Mouse (Mus musculus) liver, adult (tissue): ENCODE measurements around the gene Gm20388.

Source experiments
- GATA4 ChIP-seq: IDR thresholded peaks from 2 replicates; pipeline ENCODE4 v1.6.1; 2014; ENCODE audit warnings: mild to moderate bottlenecking, low read length; ENCODE audit not compliant: insufficient replicate concordance

Gm20388 gene

DNA sequence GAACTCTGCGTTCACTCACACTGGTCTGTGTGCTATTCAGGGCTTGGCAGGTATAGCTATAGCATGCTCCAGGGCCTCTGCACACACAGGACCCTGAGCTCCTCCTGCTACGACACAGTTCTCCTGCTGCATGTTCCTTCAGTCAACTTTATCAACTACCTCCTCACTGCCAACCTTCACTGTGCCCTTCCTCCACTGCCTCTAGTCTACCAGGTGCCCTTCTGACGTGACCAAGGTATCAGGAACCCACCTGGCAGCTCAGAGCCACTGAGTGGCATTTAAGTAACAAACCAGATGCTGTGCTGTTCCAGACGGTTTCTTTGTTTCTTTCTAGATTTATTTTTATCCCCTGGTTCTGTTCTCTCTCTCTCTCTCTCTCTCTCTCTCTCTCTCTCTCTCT is 2796.5 kb downstream of the Gm20388 start:
- TF ChIP-seq GATA4: no peak

DNA sequence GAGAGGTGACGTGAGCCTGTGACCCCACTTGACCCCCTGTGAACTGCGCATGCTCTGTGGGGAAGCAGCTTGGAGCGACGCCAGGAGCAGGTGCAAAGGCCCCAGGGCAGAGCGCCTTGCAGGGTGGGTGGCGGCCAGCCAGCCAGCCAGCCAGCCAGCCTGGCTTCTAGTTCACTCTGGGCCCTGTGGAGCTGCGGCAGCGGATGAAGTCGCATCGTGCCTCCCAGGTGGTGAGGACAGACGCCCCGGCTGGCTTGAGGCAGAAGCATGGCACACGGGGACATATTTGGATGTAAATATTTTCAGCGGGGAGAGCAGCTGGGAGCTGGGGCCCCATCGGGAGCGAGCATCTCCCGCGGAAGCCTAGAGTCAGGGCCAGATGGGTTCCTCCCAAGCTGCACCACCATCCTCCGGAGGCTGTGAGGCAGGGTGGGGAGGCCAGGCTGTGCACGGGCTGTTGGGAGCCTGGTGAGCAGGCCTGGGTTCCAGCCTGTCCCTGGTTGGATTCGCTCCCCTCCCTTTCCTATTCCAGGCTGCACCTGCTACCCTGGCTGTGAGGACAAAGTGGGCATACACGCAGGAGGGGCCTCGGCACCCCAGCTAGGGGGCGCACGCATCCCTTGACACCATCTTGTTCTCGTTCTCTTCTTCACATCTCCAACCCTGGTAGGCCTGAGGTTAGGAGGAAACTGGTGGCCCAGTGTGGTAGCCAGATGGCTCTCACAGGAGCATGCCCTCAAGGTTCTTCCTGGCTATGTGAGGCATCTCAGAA is 2798.9 kb downstream of the Gm20388 start:
- no peak for TF ChIP-seq GATA4

DNA sequence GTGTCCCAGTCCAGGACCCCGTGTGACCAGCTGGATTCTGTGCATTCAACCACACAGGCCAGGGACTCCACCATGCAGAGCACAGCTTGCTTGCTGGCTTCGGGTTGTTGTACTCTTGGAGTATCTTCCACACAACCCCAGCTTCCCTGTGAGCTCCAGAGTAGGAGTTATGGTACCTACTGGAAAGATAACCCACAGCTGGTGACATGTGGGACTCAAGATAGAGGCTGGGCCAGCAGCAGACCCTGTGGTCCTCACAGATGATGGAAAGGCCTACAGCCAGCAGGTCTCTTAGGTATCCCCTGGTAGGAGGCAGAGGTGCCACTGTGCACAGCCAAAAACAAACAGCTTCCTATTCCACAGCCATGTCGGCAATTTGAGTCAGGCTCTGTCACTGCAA is 2800.8 kb downstream of the Gm20388 start:
- TF ChIP-seq GATA4: no peak

DNA sequence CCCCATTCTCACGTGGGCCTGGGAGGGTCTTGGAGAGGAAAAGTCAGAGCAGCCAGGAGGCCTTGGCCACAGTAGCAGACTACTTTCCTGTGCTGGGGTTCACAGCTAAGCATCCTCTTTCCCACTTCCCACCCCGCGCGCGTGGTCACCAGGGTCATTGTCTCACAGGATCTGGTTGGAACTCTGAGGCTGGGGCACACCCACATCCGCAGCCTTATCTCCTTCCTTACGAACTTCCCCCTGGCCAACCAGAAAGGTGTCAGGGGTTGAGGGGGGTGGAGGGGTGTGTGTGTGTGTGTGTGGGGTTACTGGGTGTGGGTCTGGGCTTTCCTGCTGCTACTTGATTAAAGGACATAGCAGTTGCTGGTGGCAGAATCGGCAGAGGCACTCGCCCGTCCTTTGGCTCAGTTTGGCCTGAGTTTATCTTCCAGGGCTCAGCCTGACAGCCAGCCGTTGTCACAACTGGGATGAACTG is 2801.3 kb downstream of the Gm20388 start:
- TF ChIP-seq GATA4: peak; percentile 71; the same call in 1 of the 2 replicates

DNA sequence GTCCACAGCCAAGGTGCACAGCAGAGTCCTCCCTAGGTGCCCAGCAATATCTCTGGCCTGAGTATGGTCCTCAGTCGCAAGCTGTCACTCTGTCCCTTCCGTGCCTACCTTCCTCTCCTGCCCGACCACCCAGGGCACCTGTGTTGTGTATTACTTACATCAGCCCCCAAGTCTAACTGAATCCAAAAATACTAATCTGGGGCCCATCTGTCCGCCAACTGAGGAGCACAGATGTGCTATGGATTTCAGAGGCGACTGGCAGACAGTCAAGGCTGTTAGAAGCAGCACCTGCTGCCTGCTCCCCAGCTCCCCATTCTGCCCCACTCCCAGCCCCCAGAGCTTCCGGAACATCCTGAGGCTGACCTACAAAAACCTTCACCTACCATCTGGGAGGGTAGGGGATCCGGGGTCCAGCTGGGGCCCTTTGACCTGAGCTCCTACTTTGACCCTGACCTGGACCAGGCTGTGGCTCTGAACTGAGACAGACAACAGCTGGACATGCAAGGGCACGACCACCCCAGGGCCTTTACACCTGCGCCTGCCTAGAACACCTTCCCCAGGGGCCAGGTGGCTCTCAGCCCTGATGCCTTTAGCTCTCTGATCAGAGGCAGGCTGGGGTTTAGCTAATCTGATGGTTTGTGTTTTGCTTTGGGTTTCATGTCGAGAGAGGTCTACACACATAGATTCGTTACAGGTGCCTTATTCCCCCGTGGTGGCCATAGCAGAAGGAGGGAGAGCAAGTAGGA is 2801.9 kb downstream of the Gm20388 start:
- TF ChIP-seq GATA4: no peak

DNA sequence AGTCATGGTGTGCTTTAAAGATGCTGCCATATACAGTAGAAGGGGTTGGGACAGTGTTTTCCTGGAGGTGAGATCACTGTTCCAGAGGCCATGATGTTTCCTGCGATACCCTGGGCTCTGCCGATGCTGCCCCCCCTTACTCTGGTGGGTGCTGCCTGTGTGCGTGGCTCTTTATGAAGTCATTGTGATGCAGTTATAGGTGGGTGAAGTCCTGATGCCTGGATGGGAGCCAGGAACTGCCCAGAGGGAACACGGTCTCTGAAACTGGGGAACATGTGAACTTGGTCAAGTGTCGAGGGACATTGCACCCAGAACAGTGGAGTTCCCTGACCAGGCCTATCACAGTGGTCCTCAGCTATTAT is 2802.5 kb downstream of the Gm20388 start:
- TF ChIP-seq GATA4: no peak

DNA sequence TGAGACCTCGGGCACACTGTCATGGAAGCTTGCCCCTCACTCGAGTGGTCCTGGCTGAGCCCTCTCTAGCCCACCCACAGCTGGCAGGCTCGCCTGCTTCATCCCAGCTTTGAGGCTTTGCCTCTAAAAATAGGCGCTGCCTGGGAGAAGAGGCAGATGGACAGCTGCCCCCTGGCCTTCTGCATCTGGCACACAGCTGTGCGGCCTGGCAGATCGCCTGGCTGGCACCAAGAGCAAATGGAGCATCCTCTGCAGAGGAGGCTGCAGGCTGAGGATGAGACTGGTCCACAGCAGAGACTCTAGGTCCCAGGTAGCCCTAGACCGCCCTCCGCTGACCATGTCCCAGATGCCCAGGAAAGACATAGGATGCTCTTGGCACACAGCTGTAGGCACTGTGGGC is 2805.9 kb downstream of the Gm20388 start:
- TF ChIP-seq GATA4: no peak

DNA sequence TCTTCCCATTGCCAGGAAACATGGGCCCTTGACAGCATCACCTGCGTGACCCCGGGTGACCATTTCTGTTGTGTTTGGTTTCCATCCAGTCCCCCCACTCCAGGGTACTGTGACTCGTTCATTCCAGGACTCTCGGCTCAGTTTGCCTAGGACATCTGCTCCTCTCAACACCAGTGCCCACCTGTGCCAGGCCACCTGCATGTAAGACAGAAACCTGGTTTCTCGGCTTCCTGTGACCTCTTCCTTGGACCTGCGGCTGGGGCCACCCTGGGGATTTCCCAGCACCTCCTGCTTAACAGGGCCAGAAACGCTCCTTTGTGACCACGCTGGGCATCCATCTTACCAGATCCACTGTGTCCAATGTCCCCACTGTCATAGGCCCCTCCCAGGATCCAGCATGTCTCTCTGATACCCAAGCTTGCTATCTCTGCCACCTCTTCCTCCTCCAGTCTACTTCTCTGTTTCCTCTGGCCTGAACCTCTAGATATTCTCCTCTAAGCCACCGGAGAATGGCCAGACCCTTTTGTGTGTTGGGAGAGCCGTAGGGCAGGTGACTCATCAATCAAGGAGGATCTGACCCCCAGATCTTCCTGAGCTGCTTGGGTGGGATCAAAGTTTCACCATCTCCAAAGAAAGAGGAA is 2807.3 kb downstream of the Gm20388 start:
- TF ChIP-seq GATA4: no peak

DNA sequence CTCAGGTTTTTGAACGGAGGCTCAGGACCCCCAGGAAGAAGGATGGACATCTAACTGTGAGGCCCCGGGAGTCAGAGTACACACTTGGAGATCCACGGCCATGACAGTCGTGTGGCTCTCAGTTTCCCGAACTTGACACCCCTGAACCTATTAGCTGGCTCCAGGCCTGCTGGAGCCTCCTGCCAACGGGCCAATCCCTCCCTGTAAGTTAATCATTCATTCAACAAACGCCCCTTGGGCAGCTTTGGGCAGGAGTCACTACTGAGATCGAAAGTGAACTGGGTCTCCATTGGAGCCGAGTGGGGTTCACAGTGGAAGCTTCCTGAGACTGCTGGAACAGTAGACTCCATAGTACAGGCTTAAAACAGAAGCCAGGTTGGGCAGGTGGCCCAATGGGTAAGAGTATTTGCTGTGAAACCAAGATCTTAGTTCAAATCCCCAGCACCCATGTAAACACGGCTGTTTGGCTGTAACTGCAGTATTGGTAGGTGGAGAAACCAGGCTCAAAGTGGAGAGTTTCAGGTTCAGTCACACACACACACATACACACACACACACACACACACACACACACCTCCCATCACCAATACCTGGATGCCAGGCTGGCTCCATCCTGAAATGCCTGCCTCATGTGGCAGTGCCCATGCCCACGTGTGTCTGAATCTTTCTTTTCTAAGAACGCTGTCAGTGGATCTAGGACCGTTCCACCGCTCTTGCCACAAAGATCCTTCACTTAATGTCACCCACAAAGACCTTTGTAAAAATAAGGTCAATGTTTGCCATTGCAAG is 2808.3 kb downstream of the Gm20388 start:
- no peak for TF ChIP-seq GATA4

DNA sequence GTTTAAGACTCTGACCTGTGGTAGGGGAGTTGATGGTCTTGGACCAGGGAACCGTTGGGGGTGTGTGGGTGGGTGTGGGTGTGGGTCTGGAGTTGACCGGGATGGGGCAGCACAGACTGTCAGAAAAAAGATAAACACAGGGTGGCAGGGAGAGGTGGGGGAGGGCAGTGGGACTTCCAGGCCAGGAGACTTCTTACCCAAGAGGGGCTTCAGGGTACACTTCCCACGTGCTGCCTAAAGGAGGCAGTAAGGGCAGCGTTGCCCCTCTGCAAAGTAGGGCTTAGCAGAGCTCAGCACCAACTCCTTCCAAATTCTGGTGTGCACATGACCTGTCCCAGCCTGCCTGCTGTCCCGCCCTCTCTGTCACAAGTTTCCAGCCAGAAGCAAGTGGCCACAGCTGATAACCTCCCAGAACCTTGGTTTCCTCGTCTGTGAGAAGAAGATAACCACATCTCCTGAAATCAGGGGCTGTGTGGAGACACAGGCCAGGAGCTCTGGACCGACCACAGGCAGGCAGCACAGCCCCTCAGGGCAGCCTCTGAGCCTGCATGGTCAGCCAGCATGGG is 2808.9 kb downstream of the Gm20388 start:
- TF ChIP-seq GATA4: peak; percentile 91

DNA sequence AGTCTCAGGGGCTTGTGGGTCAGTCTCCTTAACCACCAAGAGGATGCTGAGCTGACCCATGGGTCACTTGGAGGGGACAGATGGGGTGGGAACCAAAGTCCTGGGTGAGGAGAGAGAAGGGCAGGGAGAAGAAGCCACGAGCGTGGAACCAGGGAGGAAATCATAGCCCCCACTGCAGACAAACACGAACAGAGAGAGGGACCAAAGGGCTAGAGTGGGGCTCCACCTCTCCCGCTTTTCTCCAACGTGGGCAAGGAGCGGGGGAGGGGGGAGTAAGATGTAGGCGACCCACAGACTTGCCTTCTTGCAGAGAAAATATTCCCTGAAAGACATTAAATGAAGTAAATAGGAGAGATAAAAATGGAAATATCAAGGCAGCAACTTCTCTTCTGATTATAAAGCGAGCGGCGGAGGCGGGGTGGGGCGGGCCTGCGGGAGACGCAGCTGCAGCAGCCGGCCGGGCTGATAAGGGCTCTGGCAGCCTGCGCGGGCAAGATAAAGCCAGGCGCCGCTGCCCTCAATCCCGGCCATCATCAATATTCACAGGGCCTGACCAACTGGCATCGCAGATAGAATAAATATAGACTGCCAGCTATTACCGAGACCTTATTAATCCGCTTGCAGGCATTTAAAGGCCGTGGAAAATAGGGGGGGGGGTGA is 2809.6 kb downstream of the Gm20388 start:
- peak; percentile 99 for TF ChIP-seq GATA4

DNA sequence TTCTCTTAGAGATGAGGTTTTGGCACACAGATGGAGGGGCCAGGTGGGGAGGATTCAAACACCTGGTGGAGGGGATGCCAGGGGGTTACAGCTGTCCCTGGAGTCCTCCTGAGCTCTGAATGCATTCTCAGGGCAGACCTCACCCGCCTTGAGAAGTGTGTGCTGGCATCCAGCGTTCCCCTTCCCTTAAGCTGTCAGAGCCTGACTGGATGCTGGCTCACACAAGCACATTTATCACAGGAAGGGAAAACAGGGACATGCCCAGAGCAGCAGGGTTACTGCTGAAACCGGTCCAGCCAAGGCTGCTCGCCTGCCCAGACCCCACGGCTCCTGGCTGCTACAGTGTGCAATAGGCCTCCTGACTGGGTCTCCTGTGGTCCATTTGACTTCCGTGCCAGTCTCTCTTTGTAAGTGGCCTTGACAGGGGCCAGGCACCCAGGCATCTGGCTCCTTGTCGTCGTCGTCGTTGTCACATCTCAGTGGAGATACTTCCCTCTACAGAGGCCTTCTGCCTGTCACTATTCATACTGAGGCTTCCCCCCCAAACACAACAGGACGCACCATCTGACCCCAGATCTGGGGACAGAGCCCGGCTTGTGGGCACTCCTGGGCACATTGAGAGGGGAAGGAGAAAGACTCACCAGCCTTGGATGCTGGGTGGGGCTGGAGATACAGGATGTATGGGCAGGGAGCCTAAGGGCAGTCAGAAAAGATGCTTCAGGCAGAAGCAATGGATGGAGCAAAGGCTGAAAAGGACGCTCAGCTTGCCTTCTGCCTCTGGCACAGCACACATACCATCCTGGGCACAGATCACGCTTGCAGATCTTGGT is 2810.4 kb downstream of the Gm20388 start:
- peak; percentile 19; the same call in 1 of the 2 replicates for TF ChIP-seq GATA4

DNA sequence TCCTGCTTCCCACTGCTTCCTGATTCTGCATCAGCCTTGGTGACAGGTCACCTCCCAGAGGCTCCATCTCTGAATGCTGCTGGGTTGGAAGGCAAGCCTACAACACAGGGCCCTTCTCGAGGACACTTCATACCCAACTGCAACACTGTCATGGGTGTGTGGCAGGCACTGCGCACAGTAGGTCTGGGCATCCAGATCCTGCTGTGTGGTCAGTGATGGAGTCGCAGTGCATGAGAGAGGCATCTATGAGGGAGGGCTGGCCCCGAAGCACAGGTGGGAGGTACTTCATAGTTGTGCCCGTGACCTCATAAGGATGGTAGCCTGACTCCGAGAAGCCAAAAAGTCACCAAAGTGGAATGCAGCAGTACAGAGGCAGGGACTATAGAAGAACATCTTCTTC is 2814.5 kb downstream of the Gm20388 start:
- TF ChIP-seq GATA4: no peak
